Mouse (Mus musculus) layer of hippocampus, adult 18-20 months (tissue): ENCODE results near the gene Ssx2ip. TPM values are rescaled to one million over a fixed set of nuclear protein-coding genes. Genes with fewer than 3 reads are reported as not detected.

Source experiments
- DNase-seq, 2 experiments: peaks; one replicate each; pipeline ENCODE4 v3.0.0; 2022; ENCODE audit warnings: low spot score in 2 of 2
- total RNA-seq, 2 experiments: library from RNA; stranded (reverse); gene quantifications; 2 replicates each; pipeline ENCODE4 v1.2.3; 2021

Ssx2ip gene
- total RNA-seq, 2 experiments from 2014 or later = 97.4 to 105 TPM

- DNase-seq = no peak
Observed at GRCm38 (mm10) chr3:146434686-146435085, 30.2 kb downstream of the Ssx2ip start.

DNA sequence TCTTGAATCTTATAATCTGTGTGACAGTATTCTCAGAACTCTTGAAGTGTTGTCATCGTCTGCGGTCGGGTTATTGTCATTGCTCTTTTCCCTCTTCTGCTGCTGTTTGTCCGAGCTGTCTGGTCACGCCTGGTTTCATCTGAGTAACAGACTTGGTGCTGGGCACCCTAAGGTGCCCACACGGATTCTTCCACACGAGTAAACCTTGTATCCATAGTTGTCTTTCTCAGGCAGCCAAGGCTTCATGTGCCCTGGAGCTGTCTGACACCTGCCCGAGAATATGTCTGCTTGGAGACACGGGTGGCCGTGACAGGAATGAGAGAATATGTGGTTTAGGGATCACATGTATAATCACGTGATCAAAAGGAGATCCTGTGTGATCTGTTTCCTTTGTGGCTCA is 31.1 kb downstream of the Ssx2ip start:
- DNase-seq = no peak

DNA sequence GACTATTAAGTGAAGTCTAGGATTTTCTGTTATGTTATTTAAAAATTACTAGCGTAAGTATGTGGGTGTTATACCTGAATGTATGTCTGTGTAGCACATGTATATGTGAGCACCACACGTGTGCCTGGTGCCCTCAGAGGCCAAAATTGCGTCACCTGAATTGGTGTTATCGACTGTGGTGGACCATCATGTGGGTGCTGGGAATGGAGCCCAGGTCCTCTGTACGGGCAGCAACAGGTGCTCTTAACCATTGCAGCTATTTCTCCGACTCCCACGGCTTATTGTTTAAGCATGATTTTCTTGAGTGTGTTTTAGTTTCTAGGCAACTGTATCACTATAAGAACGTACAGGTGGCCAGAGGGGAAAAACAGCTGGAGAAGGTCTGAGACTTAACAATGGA is 31.7 kb downstream of the Ssx2ip start:
- no peak for DNase-seq

GRCm38 (mm10) chr3:146440011-146440410 is 35.6 kb downstream of the Ssx2ip start:
- DNase-seq = no peak

DNA sequence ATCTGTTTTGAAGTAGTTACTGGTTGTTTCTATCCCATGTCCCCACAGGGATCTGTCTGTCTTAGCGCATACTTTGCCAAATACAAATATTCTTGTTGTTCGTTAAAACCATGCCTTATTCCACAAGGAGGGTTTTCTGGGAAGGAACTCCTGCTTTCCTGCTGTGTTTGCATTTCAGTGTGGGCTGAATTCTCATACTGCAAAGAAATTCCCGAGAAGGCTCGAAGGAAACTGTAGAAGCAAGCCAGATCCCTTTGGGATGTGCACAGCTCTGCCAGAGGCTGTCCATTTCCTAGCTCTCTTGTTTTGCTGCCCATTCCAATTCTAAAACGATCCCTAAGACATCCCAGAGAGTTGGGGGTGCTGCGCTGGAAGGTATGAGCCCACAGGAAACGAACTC is 36.0 kb downstream of the Ssx2ip start:
- DNase-seq = no peak

DNA sequence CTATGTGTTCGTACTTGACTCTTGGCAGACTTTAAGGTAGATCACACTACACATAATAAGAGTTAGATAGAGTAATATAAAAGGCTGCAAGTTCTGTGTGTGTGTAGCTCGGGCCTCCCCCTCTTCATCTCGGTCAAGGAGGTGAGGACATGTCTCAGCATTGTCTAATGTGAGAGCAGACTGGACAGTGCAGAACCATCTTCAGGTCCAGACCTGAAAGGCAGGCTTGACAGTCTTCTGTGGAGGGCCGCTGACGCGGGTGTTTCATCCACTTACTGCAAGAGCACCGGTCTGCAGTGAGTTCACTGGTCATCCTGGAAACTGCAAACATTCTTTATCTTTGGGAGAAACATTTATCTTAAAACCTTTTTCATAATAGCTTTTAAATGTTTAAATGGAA is 38.0 kb downstream of the Ssx2ip start:
- no peak for DNase-seq

DNA sequence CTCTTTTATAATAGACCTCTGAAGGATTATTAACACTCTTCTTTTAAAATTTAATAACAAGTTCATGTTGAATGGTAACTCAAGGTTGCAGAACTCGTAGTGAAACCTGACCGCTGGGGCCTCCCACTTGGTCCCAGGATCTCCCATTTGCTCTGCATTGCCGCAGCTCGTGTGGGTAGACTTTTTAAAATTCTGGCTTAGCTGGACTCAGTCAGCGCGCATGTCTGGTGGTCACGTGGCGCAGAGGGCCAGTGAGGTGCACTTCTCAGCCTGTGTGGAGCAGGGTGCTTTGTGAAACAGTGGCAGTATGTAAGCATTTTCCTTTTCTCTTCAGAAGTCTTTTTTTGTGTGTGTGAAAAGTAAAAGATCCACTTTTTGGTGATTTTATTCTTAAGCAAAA is 38.5 kb downstream of the Ssx2ip start:
- no peak for DNase-seq

GRCm38 (mm10) chr3:146443380-146443779 is 38.9 kb downstream of the Ssx2ip start:
- no peak for DNase-seq

- no peak for DNase-seq
Observed at GRCm38 (mm10) chr3:146444880-146445279, 40.4 kb downstream of the Ssx2ip start.

GRCm38 (mm10) chr3:146447156-146447555 is 42.7 kb downstream of the Ssx2ip start:
- DNase-seq = no peak

DNA sequence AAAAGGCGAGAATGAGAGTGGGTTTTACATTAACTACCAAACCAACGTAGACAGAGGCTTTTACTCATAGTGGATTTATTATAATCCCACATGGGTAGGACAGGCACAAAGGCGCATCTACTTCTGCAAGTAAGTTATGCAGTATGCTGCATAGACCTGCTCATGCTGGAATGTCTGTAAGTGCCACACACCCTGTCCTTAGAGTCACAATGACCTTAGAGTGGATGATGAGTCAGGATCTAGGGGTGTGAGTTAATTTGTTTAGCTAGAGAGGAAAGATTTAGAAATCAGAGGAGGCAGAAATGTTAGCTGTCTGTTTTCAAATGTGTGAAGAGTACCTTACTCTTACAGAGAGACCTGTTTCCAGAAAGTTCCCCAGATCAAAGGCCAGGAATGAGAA is 43.2 kb downstream of the Ssx2ip start:
- no peak for DNase-seq

DNA sequence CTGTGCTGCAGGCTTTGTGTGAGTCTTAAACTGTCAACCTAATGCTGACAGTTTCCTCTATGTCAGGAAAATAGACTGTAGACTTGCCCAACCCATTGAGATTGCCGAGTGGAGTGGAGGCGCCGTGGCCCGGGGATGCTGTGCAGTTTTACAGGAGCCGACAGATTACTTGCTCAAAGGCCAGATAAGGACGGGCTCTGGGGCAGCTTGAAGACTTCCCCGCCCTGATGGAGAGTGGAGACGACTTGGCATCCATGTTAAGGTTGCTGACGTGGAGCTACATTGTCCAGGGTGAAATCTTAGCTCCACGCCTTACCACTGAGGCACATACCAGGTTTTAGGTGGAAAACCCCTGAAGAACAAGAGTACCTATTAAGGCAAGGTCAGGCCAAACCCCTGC is 43.9 kb downstream of the Ssx2ip start:
- no peak for DNase-seq

DNA sequence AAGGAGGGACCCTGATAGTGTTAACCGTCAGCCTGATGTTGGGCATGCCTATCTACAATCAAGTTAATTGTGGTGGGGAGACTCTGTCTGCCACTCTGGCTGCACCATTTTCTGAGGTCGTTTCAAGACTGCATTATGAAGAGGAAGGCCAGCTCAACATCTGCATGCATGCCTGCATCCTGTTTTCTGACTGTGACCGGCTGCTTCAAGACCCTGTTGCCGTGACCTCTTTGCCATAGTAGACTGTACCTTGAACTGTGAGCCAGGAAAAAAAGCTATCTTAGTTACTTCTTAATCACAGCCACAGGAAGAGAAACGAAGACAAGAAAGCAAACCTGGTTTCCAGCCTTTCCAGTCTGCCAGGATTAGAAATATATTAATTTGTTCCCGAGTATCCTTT is 44.5 kb downstream of the Ssx2ip start:
- no peak for DNase-seq

DNA sequence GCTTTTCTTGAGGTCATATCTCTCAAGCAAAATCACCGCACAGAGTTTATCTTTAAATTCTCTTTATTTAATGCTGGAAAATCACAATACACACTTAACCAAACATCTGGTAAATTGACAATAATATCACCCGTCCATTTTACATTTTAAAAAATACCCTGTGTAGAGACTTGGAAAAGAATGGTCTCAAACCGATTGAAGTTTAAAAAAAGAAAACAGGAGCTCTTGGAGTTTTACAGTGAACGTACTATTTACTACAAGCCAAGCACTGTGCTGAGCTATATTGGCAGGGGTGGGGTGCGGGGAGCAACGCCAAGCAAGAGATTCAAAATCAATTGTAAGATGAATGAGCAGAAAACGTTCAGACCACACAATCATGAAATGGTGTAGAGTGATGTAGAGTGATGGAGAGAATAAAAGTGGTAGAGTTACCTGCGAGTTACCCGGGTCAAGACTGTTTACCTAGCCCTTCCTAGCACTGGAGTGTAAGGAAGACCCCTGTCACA is 45.4 kb downstream of the Ssx2ip start, which contains the start of gene Ctbs:
Gene Ctbs (plus strand): TSS at position 51 of the 506 bp plus-strand sequence.
- no peak for DNase-seq

DNA sequence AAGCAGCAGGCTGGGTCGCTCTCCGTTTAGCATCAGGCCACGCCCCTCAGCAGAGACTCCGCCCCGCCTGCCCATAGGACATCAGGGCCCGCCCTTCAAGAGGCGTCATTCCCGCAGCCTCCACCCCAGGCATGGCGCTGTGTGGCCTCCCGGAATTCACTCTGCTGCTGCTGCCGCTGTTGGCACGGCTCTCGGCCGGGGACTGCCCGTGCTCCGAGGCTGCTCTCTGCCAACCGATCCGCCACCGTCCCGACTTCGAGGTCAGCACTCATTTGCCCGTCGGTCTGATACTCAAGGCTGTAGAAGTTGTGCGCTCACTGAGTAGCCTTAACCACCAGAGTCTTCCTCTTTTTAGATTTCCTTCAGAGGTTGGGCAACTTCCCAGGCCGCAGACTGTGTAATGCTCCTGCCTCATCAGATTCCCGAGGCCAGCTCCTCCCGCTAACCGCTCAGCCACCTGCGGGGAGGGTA is 46.0 kb downstream of the Ssx2ip start:
- peak; percentile 89 to 93 for DNase-seq

- no peak for DNase-seq
Observed at GRCm38 (mm10) chr3:146451375-146451774, 46.9 kb downstream of the Ssx2ip start.

GRCm38 (mm10) chr3:146462939-146463338 is 58.5 kb downstream of the Ssx2ip start:
- no peak for DNase-seq

GRCm38 (mm10) chr3:146469226-146469625 is 64.8 kb downstream of the Ssx2ip start:
- DNase-seq = no peak

DNA sequence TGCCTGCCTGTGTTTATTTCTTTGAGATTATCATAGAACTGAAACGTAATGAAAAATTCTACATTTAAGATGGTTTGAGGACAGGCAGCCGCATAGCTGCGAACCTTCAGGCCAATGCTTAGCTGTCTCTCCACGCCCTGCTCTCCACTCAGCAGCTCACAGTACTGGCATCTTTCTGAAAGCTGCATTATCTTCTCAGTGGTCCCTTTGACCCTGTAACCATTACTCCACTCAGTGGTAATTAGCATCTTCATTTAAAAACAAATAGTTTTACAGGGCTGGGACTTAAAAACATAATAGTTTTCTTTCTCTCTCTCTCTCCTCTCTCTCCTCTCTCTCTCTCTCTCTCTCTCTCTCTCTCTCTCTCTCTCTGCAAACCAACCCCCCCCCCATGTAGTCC is 68.2 kb downstream of the Ssx2ip start:
- DNase-seq = no peak

- no peak for DNase-seq
Observed at GRCm38 (mm10) chr3:146473741-146474140, 69.3 kb downstream of the Ssx2ip start.

DNA sequence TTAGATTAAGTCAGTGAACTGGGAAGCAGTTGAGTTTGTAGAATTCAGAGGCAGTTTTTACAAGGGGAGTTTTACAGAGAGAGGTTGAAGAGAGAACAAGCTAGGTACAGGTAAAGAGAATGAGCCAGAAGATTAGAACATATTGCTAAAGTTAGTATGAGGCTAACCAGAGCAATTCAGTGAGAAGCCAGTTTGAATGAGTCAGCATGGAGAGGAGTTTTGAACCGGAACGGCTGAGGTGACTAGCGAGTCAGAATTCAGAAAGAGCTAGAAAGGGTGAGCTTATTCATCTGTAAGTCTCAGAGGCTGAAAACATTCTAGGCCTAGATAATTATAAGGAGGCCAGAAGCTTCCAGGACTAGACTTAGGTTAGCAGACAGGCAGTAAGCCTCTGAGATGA is 70.0 kb downstream of the Ssx2ip start:
- DNase-seq = no peak

DNA sequence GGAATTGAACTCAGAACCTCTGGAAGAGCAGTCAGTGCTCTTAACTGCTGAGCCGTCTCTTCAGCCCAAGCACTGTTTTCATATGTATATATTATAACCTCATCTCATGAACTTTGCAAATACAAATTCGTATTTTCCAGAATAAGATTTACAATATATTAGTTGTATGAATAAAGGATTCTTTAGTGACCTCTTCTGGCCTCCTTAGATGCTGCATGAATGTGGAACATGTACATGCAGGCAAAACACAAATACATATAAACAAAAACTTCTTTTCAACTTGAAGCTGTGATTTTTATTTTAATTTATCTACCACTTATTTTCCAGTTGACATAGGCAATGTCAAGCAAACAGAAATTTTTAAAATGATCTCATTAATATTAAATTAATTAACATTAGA is 77.6 kb downstream of the Ssx2ip start:
- DNase-seq = no peak

- DNase-seq = no peak
Observed at GRCm38 (mm10) chr3:146486464-146486863, 82.0 kb downstream of the Ssx2ip start.
